ENCODE assay signal across 18 mouse cellular contexts in genomic region chr15:90991843-90992242, GRCm38 (mm10). TPM values are rescaled to one million over a fixed set of nuclear protein-coding genes. Genes with fewer than 3 reads are reported as not detected.
"Had no signal": no experiment of that assay in that cellular context is flagged by ENCODE, and none has a peak within 500 bp of the region (broad histone marks: within the 10 kb centered on the region; RNA-seq: fewer than 3 reads in every experiment).

No protein-coding gene starts in this region.

- ATAC-seq: liver, embryonic 12.5 days; midbrain, embryonic 15.5 days had no signal

- H3K4me1 ChIP-seq: liver, embryonic 12.5 days; megakaryocyte, embryonic 14.5 days; midbrain, embryonic 15.5 days; neural tube, embryonic 13.5 days had no signal

- H3K27me3 ChIP-seq: limb, embryonic 15.5 days; liver, embryonic 12.5 days; megakaryocyte, embryonic 14.5 days; midbrain, embryonic 15.5 days; neural tube, embryonic 13.5 days had no signal

- H3K4me3 ChIP-seq: limb, embryonic 15.5 days; liver, embryonic 12.5 days; megakaryocyte, embryonic 14.5 days; midbrain, embryonic 15.5 days; neural tube, embryonic 13.5 days had no signal

- H3K4me2 ChIP-seq: limb, embryonic 15.5 days; liver, embryonic 12.5 days; lung, embryonic 14.5 days; midbrain, embryonic 11.5 days; midbrain, embryonic 15.5 days; neural tube, embryonic 13.5 days had no signal

- H3K9me3 ChIP-seq: limb, embryonic 15.5 days; liver, embryonic 12.5 days; midbrain, embryonic 15.5 days; neural tube, embryonic 13.5 days had no signal

- H3K9ac ChIP-seq: limb, embryonic 15.5 days; liver, embryonic 12.5 days; lung, embryonic 14.5 days; midbrain, embryonic 15.5 days; neural tube, embryonic 13.5 days had no signal

- DNase-seq: kidney, adult 9 months; kidney, postnatal 36 days; layer of hippocampus, adult 9-11 months; layer of hippocampus, postnatal 36 days; lung, embryonic 14.5 days; retina, postnatal 1 day; right cerebral cortex, postnatal 4 days; spleen, adult 18-20 months; thymus, adult 18-20 months; thymus, postnatal 25 days had no signal

- H3K36me3 ChIP-seq: liver, embryonic 12.5 days had no signal

- H3K27ac ChIP-seq: kidney, postnatal 0 days; limb, embryonic 15.5 days; liver, embryonic 12.5 days; macrophage; midbrain, embryonic 15.5 days; neural tube, embryonic 13.5 days had no signal

RNA-seq across cellular contexts. Expression of gene Kif21a, which starts 57.9 kb away (rescaled TPM):
- polyA plus RNA-seq: macrophage had no signal
